Mouse (Mus musculus): ENCODE data around the gene Atcay.

GRCm38 (mm10) chr10:81204137-81204536 lies 26.5 kb downstream of the Atcay start:
- no peak for TF ChIP-seq CTCF (IDR thresholded peaks at IDR 0.05; ENCODE audit: extremely low read depth, insufficient read depth, low read length)
- TF ChIP-seq POLR2A (IDR thresholded peaks at IDR 0.05; ENCODE audit: extremely low read depth, insufficient read depth, low read length): no peak; the same call in 1 of the 2 replicates
